Mouse (Mus musculus) cortical plate, adult 2 months (tissue): ENCODE measurements at regions not wholly inside any gene's neighbourhood (a gene's known extent, or its start where the extent isn't known, plus 50 kb on each side); places are given as distances from the start of the nearest gene placed in this dataset.

ENCODE experiments used
- H3K27ac ChIP-seq: fragments of 200-500 bp; 2 replicates; pipeline ENCODE4 v1.5.1; 2012; ENCODE audit warnings: low read length, control low read depth, inconsistent platforms; ENCODE audit not compliant: insufficient read depth
- H3K4me1 ChIP-seq: fragments of 200-500 bp; 2 replicates; pipeline ENCODE4 v1.6.1; 2011; ENCODE audit warnings: low read length; ENCODE audit not compliant: control insufficient read depth, insufficient read depth
- H3K4me3 ChIP-seq: fragments of 200-500 bp; 2 replicates; pipeline ENCODE4 v1.5.1; 2011; ENCODE audit warnings: mild to moderate bottlenecking, low read length, control low read depth; ENCODE audit not compliant: insufficient read depth
- CTCF ChIP-seq: fragments of 200-500 bp; IDR thresholded peaks from 2 replicates; pipeline ENCODE4 v1.5.1; 2011; ENCODE audit warnings: mild to moderate bottlenecking, control low read depth, low read length; ENCODE audit not compliant: insufficient read depth; ENCODE audit errors: extremely low read depth
- POLR2A ChIP-seq: fragments of 200-500 bp; IDR thresholded peaks from 2 replicates; pipeline ENCODE4 v1.6.1; 2011; ENCODE audit warnings: mild to moderate bottlenecking, low read length, control low read depth; ENCODE audit not compliant: insufficient read depth; ENCODE audit errors: extremely low read depth

- H3K27ac ChIP-seq, result no peak overlapping the region
- H3K4me1 ChIP-seq, result no peaks in the 10 kb centered on the region
- TF ChIP-seq CTCF, result no peak
- no peak for TF ChIP-seq POLR2A
- H3K4me3 ChIP-seq, result no peak overlapping the region
Observed at GRCm38 (mm10) chr3:120123155-120123554, 338.9 kb upstream of the Ptbp2 start.

GRCm38 (mm10) chr3:120083171-120083932 is 299.1 kb upstream of the Ptbp2 start:
- Histone ChIP-seq H3K4me1 (no peaks in the 10 kb centered on the region), H3K27ac (no peak overlapping the region), H3K4me3 (no peak overlapping the region)
- no peak for TF ChIP-seq POLR2A
- TF ChIP-seq CTCF, result no peak

GRCm38 (mm10) chr3:120073528-120073927 is 289.3 kb upstream of the Ptbp2 start:
- H3K27ac ChIP-seq, result no peak overlapping the region
- TF ChIP-seq CTCF (no peak), POLR2A (no peak)
- no peaks in the 10 kb centered on the region for H3K4me1 ChIP-seq
- no peak overlapping the region for H3K4me3 ChIP-seq

- Histone ChIP-seq H3K4me1 (no peaks in the 10 kb centered on the region), H3K27ac (no peak overlapping the region), H3K4me3 (no peak overlapping the region)
- TF ChIP-seq CTCF (no peak), POLR2A (no peak)
Observed at GRCm38 (mm10) chr3:120065714-120066113, 281.4 kb upstream of the Ptbp2 start.

- H3K4me1 ChIP-seq, result no peaks in the 10 kb centered on the region
- TF ChIP-seq CTCF, result no peak
- H3K27ac ChIP-seq, result no peak overlapping the region
- no peak overlapping the region for H3K4me3 ChIP-seq
Observed at GRCm38 (mm10) chr3:120064854-120065480, 280.7 kb upstream of the Ptbp2 start.

GRCm38 (mm10) chr3:120062264-120062663 is 278.0 kb upstream of the Ptbp2 start:
- no peak overlapping the region for H3K4me3 ChIP-seq
- no peaks in the 10 kb centered on the region for H3K4me1 ChIP-seq
- H3K27ac ChIP-seq, result no peak overlapping the region
- no peak for TF ChIP-seq POLR2A
- no peak for TF ChIP-seq CTCF

DNA sequence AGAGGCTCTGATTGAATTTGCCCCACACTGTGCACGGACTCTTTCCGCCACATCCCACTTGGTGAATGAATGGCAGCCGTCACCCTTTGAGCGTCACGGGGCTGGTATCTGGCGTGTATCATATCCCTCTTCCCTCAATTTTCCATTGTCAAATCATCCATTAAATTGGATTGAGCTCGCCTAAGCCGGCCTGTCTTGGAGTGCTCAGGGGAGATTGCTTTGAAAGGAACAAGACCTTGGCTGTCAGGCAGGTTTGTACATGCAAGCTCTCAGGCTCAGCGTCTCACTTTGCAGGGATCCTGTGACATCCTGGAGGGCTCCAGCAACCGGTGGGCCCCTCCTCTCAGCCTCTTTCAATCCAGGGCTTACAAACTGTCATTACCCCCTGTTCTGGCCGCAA is 275.7 kb upstream of the Ptbp2 start:
- no peak overlapping the region for H3K27ac ChIP-seq
- H3K4me1 ChIP-seq, result no peaks in the 10 kb centered on the region
- no peak overlapping the region for H3K4me3 ChIP-seq
- TF ChIP-seq POLR2A, result no peak
- TF ChIP-seq CTCF, result no peak

- no peaks in the 10 kb centered on the region for H3K4me1 ChIP-seq
- no peak overlapping the region for H3K27ac ChIP-seq
- no peak overlapping the region for H3K4me3 ChIP-seq
- TF ChIP-seq POLR2A (no peak), CTCF (no peak)
Observed at GRCm38 (mm10) chr3:120055216-120056154, 271.2 kb upstream of the Ptbp2 start.

- H3K4me1 ChIP-seq, result no peaks in the 10 kb centered on the region
- TF ChIP-seq CTCF (no peak), POLR2A (no peak)
Observed at GRCm38 (mm10) chr3:120047238-120047637, 263.0 kb upstream of the Ptbp2 start.

More at GRCm38 (mm10) chr3:120047238-120047637, 263.0 kb upstream of the Ptbp2 start:
- Histone ChIP-seq H3K4me3 (no peak overlapping the region), H3K27ac (no peak overlapping the region)
